Mouse (Mus musculus): ENCODE measurements at regions not wholly inside any gene's neighbourhood (a gene's known extent, or its start where the extent isn't known, plus 50 kb on each side); places are given as distances from the start of the nearest gene placed in this dataset.

GRCm38 (mm10) chr2:173420481-173420880 is 101.9 kb upstream of the 1700021F07Rik start:
- DNase-seq: no peak

GRCm38 (mm10) chr2:173424875-173425274 is 97.5 kb upstream of the 1700021F07Rik start:
- no peak for DNase-seq

- no peak for DNase-seq
Observed at GRCm38 (mm10) chr2:173425754-173426153, 96.6 kb upstream of the 1700021F07Rik start.

- DNase-seq: no peak
Observed at GRCm38 (mm10) chr2:173426191-173427065, 96.0 kb upstream of the 1700021F07Rik start.

GRCm38 (mm10) chr2:173427888-173428450 is 94.4 kb upstream of the 1700021F07Rik start:
- DNase-seq: no peak

GRCm38 (mm10) chr2:173431841-173432240 is 90.5 kb upstream of the 1700021F07Rik start:
- DNase-seq: no peak

- no peak for DNase-seq
Observed at GRCm38 (mm10) chr2:173432258-173432657, 90.1 kb upstream of the 1700021F07Rik start.

- DNase-seq: no peak
Observed at GRCm38 (mm10) chr2:173432886-173433624, 89.3 kb upstream of the 1700021F07Rik start.

- no peak for DNase-seq
Observed at GRCm38 (mm10) chr2:173436580-173436979, 85.8 kb upstream of the 1700021F07Rik start.

GRCm38 (mm10) chr2:173439031-173439430 is 83.4 kb upstream of the 1700021F07Rik start:
- DNase-seq: no peak

GRCm38 (mm10) chr2:173442056-173442455 is 80.3 kb upstream of the 1700021F07Rik start:
- no peak for DNase-seq

GRCm38 (mm10) chr2:173443262-173443661 is 79.1 kb upstream of the 1700021F07Rik start:
- DNase-seq: no peak

GRCm38 (mm10) chr2:173444386-173444785 is 78.0 kb upstream of the 1700021F07Rik start:
- no peak for DNase-seq

GRCm38 (mm10) chr2:173445039-173445438 is 77.3 kb upstream of the 1700021F07Rik start:
- no peak for DNase-seq

- no peak for DNase-seq
Observed at GRCm38 (mm10) chr2:173448546-173449187, 73.7 kb upstream of the 1700021F07Rik start.

GRCm38 (mm10) chr2:173449198-173449597 is 73.2 kb upstream of the 1700021F07Rik start:
- no peak for DNase-seq

GRCm38 (mm10) chr2:173451993-173452481 is 70.3 kb upstream of the 1700021F07Rik start:
- DNase-seq: no peak

- no peak for DNase-seq
Observed at GRCm38 (mm10) chr2:173452800-173453199, 69.6 kb upstream of the 1700021F07Rik start.

- DNase-seq: no peak
Observed at GRCm38 (mm10) chr2:173453569-173454405, 68.6 kb upstream of the 1700021F07Rik start.

- no peak for DNase-seq
Observed at GRCm38 (mm10) chr2:173454741-173455140, 67.6 kb upstream of the 1700021F07Rik start.

- DNase-seq: no peak
Observed at GRCm38 (mm10) chr2:173455216-173455615, 67.2 kb upstream of the 1700021F07Rik start.

GRCm38 (mm10) chr2:173456083-173456482 is 66.3 kb upstream of the 1700021F07Rik start:
- DNase-seq: no peak

All from cerebellum, adult 9-11 months (tissue).